Mouse (Mus musculus): ENCODE results near the gene Pxk.

Pxk gene

GRCm38 (mm10) chr14:8192727-8193126 is 94.7 kb downstream of the Pxk start:
- no peak for DNase-seq (ENCODE audit: low read depth in 1 of 2, low spot score in 2 of 2)

- no peak for DNase-seq (ENCODE audit: low read depth in 1 of 2, low spot score in 2 of 2)
Observed at GRCm38 (mm10) chr14:8200769-8201168, 102.8 kb downstream of the Pxk start.

GRCm38 (mm10) chr14:8201715-8202114 is 103.7 kb downstream of the Pxk start:
- DNase-seq (ENCODE audit: low read depth in 1 of 2, low spot score in 2 of 2), result no peak

GRCm38 (mm10) chr14:8206179-8206910 is 108.3 kb downstream of the Pxk start:
- DNase-seq (ENCODE audit: low read depth in 1 of 2, low spot score in 2 of 2), result no peak

- no peak for DNase-seq (ENCODE audit: low read depth in 1 of 2, low spot score in 2 of 2)
Observed at GRCm38 (mm10) chr14:8207105-8207504, 109.1 kb downstream of the Pxk start.

GRCm38 (mm10) chr14:8207543-8207942 is 109.5 kb downstream of the Pxk start:
- no peak for DNase-seq (ENCODE audit: low read depth in 1 of 2, low spot score in 2 of 2)

- DNase-seq (ENCODE audit: low read depth in 1 of 2, low spot score in 2 of 2), result no peak
Observed at GRCm38 (mm10) chr14:8208876-8209275, 110.9 kb downstream of the Pxk start.

GRCm38 (mm10) chr14:8209896-8210295 is 111.9 kb downstream of the Pxk start:
- no peak for DNase-seq (ENCODE audit: low read depth in 1 of 2, low spot score in 2 of 2)

- DNase-seq (ENCODE audit: low read depth in 1 of 2, low spot score in 2 of 2), result no peak
Observed at GRCm38 (mm10) chr14:8212996-8213395, 115.0 kb downstream of the Pxk start.

GRCm38 (mm10) chr14:8213803-8214224 is 115.8 kb downstream of the Pxk start, which contains the start of gene Kctd6:
Gene Kctd6, plus strand, starts transcription at chr14:8214140.
- peak; percentile 91 to 93 for DNase-seq (ENCODE audit: low read depth in 1 of 2, low spot score in 2 of 2)
